Mouse (Mus musculus): Measurements from ENCODE around the gene Tmem132d.
"Not testable (repeated sequence)": the region's sequence is repeated elsewhere in the genome, so short reads cannot be mapped to it uniquely, and the experiment has no call there.

The Tmem132d gene

GRCm38 (mm10) chr5:127781221-127781620, 651.7 kb downstream of the Tmem132d start:
- DNase-seq (ENCODE audit: low spot score in 2 of 2), result no peak

- DNase-seq (ENCODE audit: low spot score in 2 of 2), result no peak
Measured at GRCm38 (mm10) chr5:127775749-127776148, 657.1 kb downstream of the Tmem132d start.

- DNase-seq (ENCODE audit: low spot score in 2 of 2), result no peak
Measured at GRCm38 (mm10) chr5:127758576-127758975, 674.3 kb downstream of the Tmem132d start.

- no peak for DNase-seq (ENCODE audit: low spot score in 2 of 2)
Measured at GRCm38 (mm10) chr5:127756671-127757423, 676.0 kb downstream of the Tmem132d start.

GRCm38 (mm10) chr5:127756011-127756410, 676.9 kb downstream of the Tmem132d start:
- DNase-seq (ENCODE audit: low spot score in 2 of 2), result no peak

GRCm38 (mm10) chr5:127755594-127755993, 677.3 kb downstream of the Tmem132d start:
- DNase-seq (ENCODE audit: low spot score in 2 of 2), result no peak

- DNase-seq (ENCODE audit: low spot score in 2 of 2), result no peak
Measured at GRCm38 (mm10) chr5:127751262-127751975, 681.5 kb downstream of the Tmem132d start.

- DNase-seq (ENCODE audit: low spot score in 2 of 2), result not testable (repeated sequence)
Measured at GRCm38 (mm10) chr5:127749540-127749939, 683.3 kb downstream of the Tmem132d start.

GRCm38 (mm10) chr5:127741331-127741730, 691.5 kb downstream of the Tmem132d start:
- DNase-seq (ENCODE audit: low spot score in 2 of 2), result no peak

Data from thymus, postnatal 10 days (tissue).